Mouse (Mus musculus): ENCODE measurements around the gene Tmeff2.

DNA sequence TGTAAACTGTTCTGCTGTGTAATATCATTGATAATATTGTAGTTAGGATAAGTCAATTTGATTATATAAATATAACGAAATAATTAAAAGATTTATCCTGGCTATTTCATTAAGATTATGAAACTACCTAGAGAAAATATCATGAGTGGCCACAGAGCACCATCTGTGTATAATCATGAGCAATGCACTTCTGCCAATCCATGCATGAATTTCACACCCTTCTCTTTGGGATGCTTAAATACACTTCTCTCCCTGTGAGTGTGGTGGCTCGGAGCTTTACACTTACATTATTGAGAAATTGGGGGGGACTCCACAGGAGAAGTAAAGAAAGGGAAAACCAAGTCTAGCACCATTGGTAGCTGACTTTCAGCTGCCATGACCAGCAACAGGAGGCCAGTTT, 206.9 kb downstream of the Tmeff2 start:
- no peak for TF ChIP-seq CTCF (IDR thresholded peaks at IDR 0.05)
- no peak for TF ChIP-seq EP300 (IDR thresholded peaks at IDR 0.05)
